ENCODE assay signal across 10 mouse cellular contexts in the genomic region with DNA sequence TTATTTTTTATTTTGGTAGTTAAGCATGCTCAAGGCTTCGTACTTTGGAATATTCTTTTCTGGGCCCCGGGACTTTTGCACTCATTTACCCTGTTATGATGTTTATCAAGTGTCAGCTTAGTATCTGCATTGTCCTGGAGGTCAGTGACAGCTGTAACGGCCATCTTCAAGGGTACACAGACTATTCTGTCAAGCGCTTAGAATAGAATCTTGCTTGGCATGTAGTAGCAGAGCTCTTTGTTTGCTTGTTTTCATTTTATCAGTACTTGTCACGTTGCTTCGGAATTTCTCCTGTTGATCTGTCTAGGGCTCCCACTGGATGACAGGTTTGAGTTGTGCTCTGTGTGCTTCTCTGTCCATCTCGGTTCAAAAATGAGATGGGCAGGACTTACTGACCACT. TPM values are rescaled to one million over a fixed set of nuclear protein-coding genes. Genes with fewer than 3 reads are reported as not detected.
DNase-seq lines count a peak whose midpoint lies in the region; ATAC-seq lines count a peak whose summit lies in the region.
"Had no signal": no experiment of that assay in that cellular context is flagged by ENCODE, and none has a peak within 500 bp of the region (broad histone marks: within the 10 kb centered on the region; RNA-seq: fewer than 3 reads in every experiment).

No protein-coding gene starts in this region.

- H3K4me3 ChIP-seq in embryonic facial prominence, embryonic 10.5 days, result peak overlapping the region; percentile 96; the same call in 1 of the 2 replicates
- H3K4me3 ChIP-seq in hindbrain, embryonic 16.5 days (ENCODE audit: low read length), result peak overlapping the region; percentile 94
- H3K4me3 ChIP-seq in midbrain, embryonic 14.5 days (replicated peaks; ENCODE audit: low read depth, low read length), result peak overlapping the region; percentile 85; the same call in 1 of the 2 replicates

- H3K4me2 ChIP-seq in hindbrain, embryonic 16.5 days (ENCODE audit: low read length), result peak overlapping the region; percentile 62
- H3K4me2 ChIP-seq in midbrain, embryonic 14.5 days (ENCODE audit: low read length), result peak overlapping the region; percentile 92

- ATAC-seq in hindbrain, embryonic 16.5 days, result no peak
- ATAC-seq in midbrain, embryonic 14.5 days (ENCODE audit: low FRiP score, low TSS enrichment), result no peak

- no peaks in the 10 kb centered on the region for H3K27me3 ChIP-seq in embryonic facial prominence, embryonic 10.5 days (replicated peaks; ENCODE audit: low read depth, poor library complexity, severe bottlenecking)
- H3K27me3 ChIP-seq in hindbrain, embryonic 16.5 days (replicated peaks; ENCODE audit: control insufficient read depth, insufficient read depth, low read length), result no peaks in the 10 kb centered on the region
- H3K27me3 ChIP-seq in midbrain, embryonic 14.5 days (ENCODE audit: control insufficient read depth, insufficient read depth, low read length), result no peaks in the 10 kb centered on the region

- 88% methylated on average over 7 of the region's 7 CpGs for WGBS in embryonic facial prominence, embryonic 10.5 days
- WGBS in hindbrain, embryonic 16.5 days, result 78% methylated on average over 7 of the region's 7 CpGs
- 88% methylated on average over 7 of the region's 7 CpGs for WGBS in midbrain, embryonic 14.5 days

- H3K4me1 ChIP-seq in embryonic facial prominence, embryonic 10.5 days, result peaks cover 21% of the 10 kb centered on the region
- peaks cover 15% of the 10 kb centered on the region for H3K4me1 ChIP-seq in hindbrain, embryonic 16.5 days (ENCODE audit: control insufficient read depth, insufficient read depth, low read depth, low read length)
- H3K4me1 ChIP-seq in midbrain, embryonic 14.5 days (ENCODE audit: control insufficient read depth, insufficient read depth, low read length), result peaks cover 12% of the 10 kb centered on the region

- peak; percentile 24 to 27 for DNase-seq in heart, adult 9 months (ENCODE audit: low spot score in 2 of 2)
- no peak for DNase-seq in heart, adult 11 months
- DNase-seq in embryonic facial prominence, embryonic 10.5 days (ENCODE audit: low spot score), result no peak
- DNase-seq in midbrain, embryonic 14.5 days, result no peak
- no peak for DNase-seq in layer of hippocampus, postnatal 36 days
- no peak for DNase-seq in layer of hippocampus, adult 8-10 months (ENCODE audit: low spot score in 2 of 2)
- no peak for DNase-seq in kidney, postnatal 4 days

- H3K36me3 ChIP-seq in embryonic facial prominence, embryonic 10.5 days (replicated peaks), result peaks cover 49% of the 10 kb centered on the region
- H3K36me3 ChIP-seq in hindbrain, embryonic 16.5 days (ENCODE audit: control insufficient read depth, insufficient read depth, low read length), result peaks cover 37% of the 10 kb centered on the region
- peaks cover 42% of the 10 kb centered on the region for H3K36me3 ChIP-seq in midbrain, embryonic 14.5 days (ENCODE audit: control insufficient read depth, insufficient read depth, low read length)

- no peaks in the 10 kb centered on the region for H3K9me3 ChIP-seq in embryonic facial prominence, embryonic 10.5 days
- H3K9me3 ChIP-seq in hindbrain, embryonic 16.5 days (ENCODE audit: control insufficient read depth, low read length), result no peaks in the 10 kb centered on the region
- no peaks in the 10 kb centered on the region for H3K9me3 ChIP-seq in midbrain, embryonic 14.5 days (ENCODE audit: control insufficient read depth, low read length)

- H3K27ac ChIP-seq in embryonic facial prominence, embryonic 10.5 days (replicated peaks), result no peak overlapping the region
- H3K27ac ChIP-seq in hindbrain, embryonic 16.5 days (ENCODE audit: low read depth, low read length), result no peak overlapping the region
- no peak overlapping the region for H3K27ac ChIP-seq in midbrain, embryonic 14.5 days (replicated peaks; ENCODE audit: low read depth, low read length)

- no peak overlapping the region; the same call in 1 of the 2 replicates for H3K9ac ChIP-seq in hindbrain, embryonic 16.5 days (ENCODE audit: low read depth, low read length)
- no peak overlapping the region for H3K9ac ChIP-seq in midbrain, embryonic 14.5 days (replicated peaks; ENCODE audit: low read length)

RNA-seq across cellular contexts. Expression of gene Prpf19, which starts 1.8 kb away (rescaled TPM):
- 38.9 and 42.0 TPM in 2 replicates for polyA plus RNA-seq in embryonic facial prominence, embryonic 10.5 days (2016; fragmentation: Nextera tagmentation; extraction: Ambion mirVana)
- polyA plus RNA-seq in hindbrain, embryonic 16.5 days (2015; fragmentation: Nextera tagmentation; extraction: Ambion mirVana), result 35.0 and 39.1 TPM in 2 replicates
- polyA plus RNA-seq in midbrain, embryonic 14.5 days (2014; fragmentation: Nextera tagmentation; extraction: Ambion mirVana), result 39.2 and 69.0 TPM in 2 replicates
- total RNA-seq in layer of hippocampus, postnatal 36 days (2021), result 100 to 1,000 TPM; 189 to 197 TPM
- total RNA-seq in layer of hippocampus, adult 8-10 months (2022), result 100 to 1,000 TPM; 188 to 216 (median 197) TPM

RNA-seq across cellular contexts. Expression of gene Tmem109, which starts 15.0 kb away (rescaled TPM):
- 60.8 and 63.7 TPM in 2 replicates for polyA plus RNA-seq in embryonic facial prominence, embryonic 10.5 days (2016; fragmentation: Nextera tagmentation; extraction: Ambion mirVana)
- 50.2 and 50.7 TPM in 2 replicates for polyA plus RNA-seq in hindbrain, embryonic 16.5 days (2015; fragmentation: Nextera tagmentation; extraction: Ambion mirVana)
- 35.8 and 41.2 TPM in 2 replicates for polyA plus RNA-seq in midbrain, embryonic 14.5 days (2014; fragmentation: Nextera tagmentation; extraction: Ambion mirVana)
- 10 to 100 TPM; 46.8 to 48.4 TPM for total RNA-seq in layer of hippocampus, postnatal 36 days (2021)
- total RNA-seq in layer of hippocampus, adult 8-10 months (2022), result 10 to 100 TPM; 48.5 to 57.8 (median 54.0) TPM

RNA-seq across cellular contexts. Expression of gene Zp1, which starts 23.6 kb away (rescaled TPM):
- not detected in 2 replicates for polyA plus RNA-seq in embryonic facial prominence, embryonic 10.5 days (2016; fragmentation: Nextera tagmentation; extraction: Ambion mirVana)
- 0.79 and 0.94 TPM in 2 replicates for polyA plus RNA-seq in hindbrain, embryonic 16.5 days (2015; fragmentation: Nextera tagmentation; extraction: Ambion mirVana)
- 0.33 and 0.38 TPM in 2 replicates for polyA plus RNA-seq in midbrain, embryonic 14.5 days (2014; fragmentation: Nextera tagmentation; extraction: Ambion mirVana)
- not detected for total RNA-seq in layer of hippocampus, postnatal 36 days (2021)
- total RNA-seq in layer of hippocampus, adult 8-10 months (2022), result not detected
- total RNA-seq: adrenal gland, postnatal 4 days had no signal
- polyA plus RNA-seq: C2C12 had no signal

RNA-seq across cellular contexts. Expression of gene Tmem132a, which starts 27.1 kb away (rescaled TPM):
- 139 and 142 TPM in 2 replicates for polyA plus RNA-seq in embryonic facial prominence, embryonic 10.5 days (2016; fragmentation: Nextera tagmentation; extraction: Ambion mirVana)
- polyA plus RNA-seq in hindbrain, embryonic 16.5 days (2015; fragmentation: Nextera tagmentation; extraction: Ambion mirVana), result 180 and 196 TPM in 2 replicates
- polyA plus RNA-seq in midbrain, embryonic 14.5 days (2014; fragmentation: Nextera tagmentation; extraction: Ambion mirVana), result 183 and 191 TPM in 2 replicates
- total RNA-seq in layer of hippocampus, postnatal 36 days (2021), result 100 to 1,000 TPM; 170 to 179 TPM
- total RNA-seq in layer of hippocampus, adult 8-10 months (2022), result 100 to 1,000 TPM; 132 to 156 (median 148) TPM

RNA-seq across cellular contexts. Expression of gene Ptgdr2, which starts 40.1 kb away (rescaled TPM):
- 0.09 TPM in 1 of 2 replicates, not detected in the other for polyA plus RNA-seq in embryonic facial prominence, embryonic 10.5 days (2016; fragmentation: Nextera tagmentation; extraction: Ambion mirVana)
- polyA plus RNA-seq in hindbrain, embryonic 16.5 days (2015; fragmentation: Nextera tagmentation; extraction: Ambion mirVana), result 0.19 and 0.20 TPM in 2 replicates
- polyA plus RNA-seq in midbrain, embryonic 14.5 days (2014; fragmentation: Nextera tagmentation; extraction: Ambion mirVana), result 0.16 and 0.18 TPM in 2 replicates
- total RNA-seq in layer of hippocampus, postnatal 36 days (2021), result under 1 TPM; 0.20 to 0.28 TPM
- under 1 TPM in 2 of 4 experiments, not detected in 2; 0.16 to 0.35 TPM for total RNA-seq in layer of hippocampus, adult 8-10 months (2022)

Comparison
In these comparisons a context has a peak if more than half of its experiments do, and no peak if none do; other contexts are left out.
1. DNase-seq: peak in heart, adult 9 months (2 of 2); none in heart, adult 11 months (single experiment), embryonic facial prominence, embryonic 10.5 days (single experiment), midbrain, embryonic 14.5 days (single experiment), layer of hippocampus, postnatal 36 days (0 of 2), layer of hippocampus, adult 8-10 months (0 of 2) and kidney, postnatal 4 days (0 of 2).
2. Peak in every context shown above with its lines, with median percentiles within 50 percentile points of each other: H3K4me3 ChIP-seq.